Mouse (Mus musculus) G1E (cell line): ENCODE measurements around the gene Clptm1. TPM values are rescaled to one million over a fixed set of nuclear protein-coding genes. Genes with fewer than 3 reads are reported as not detected.
A peak's percentile ranks its signal among the peaks of the same experiment; 100 is the strongest.

Source experiments
- ATAC-seq: 2 replicates; pipeline ENCODE4 v1.8.0; 2016; ENCODE audit warnings: mild to moderate bottlenecking; ENCODE audit not compliant: insufficient number of reproducible peaks, poor library complexity, low FRiP score, severe bottlenecking; ENCODE audit errors: extremely low read depth
- DNase-seq: peaks from one replicate; pipeline ENCODE4 v3.0.0; 2012; ENCODE audit warnings: low spot score
- H3K27me3 ChIP-seq: 2 replicates; pipeline ENCODE4 v1.6.1; 2012; ENCODE audit warnings: mild to moderate bottlenecking, low read length, inconsistent platforms; ENCODE audit not compliant: insufficient read depth
- H3K36me3 ChIP-seq: replicated peaks from 2 replicates; pipeline ENCODE3; 2012; ENCODE audit warnings: mild to moderate bottlenecking, inconsistent platforms
- H3K4me1 ChIP-seq: 2 replicates; pipeline ENCODE4 v1.6.1; 2012; ENCODE audit warnings: low read depth, low read length, inconsistent platforms, mixed read lengths; ENCODE audit not compliant: insufficient read depth
- H3K4me3 ChIP-seq: 2 replicates; pipeline ENCODE4 v1.5.1; 2012; ENCODE audit warnings: low read depth, mild to moderate bottlenecking, inconsistent platforms, low read length, moderate library complexity, mixed read lengths
- H3K9me3 ChIP-seq: replicated peaks from 2 replicates; pipeline ENCODE4 v1.6.1; 2012; ENCODE audit warnings: inconsistent platforms
- CTCF ChIP-seq: IDR thresholded peaks from 2 replicates; pipeline ENCODE4 v1.5.1; 2012; ENCODE audit warnings: low read depth, low read length, inconsistent platforms, mixed read lengths
- GATA1 ChIP-seq: IDR thresholded peaks from 2 replicates; pipeline ENCODE4 v1.6.1; 2012; ENCODE audit warnings: borderline replicate concordance, low read length, inconsistent platforms, mixed read lengths
- GATA2 ChIP-seq: IDR thresholded peaks from 2 replicates; pipeline ENCODE4 v1.6.1; 2012; ENCODE audit warnings: low read depth, low read length, inconsistent platforms, borderline replicate concordance
- POLR2AphosphoS5 ChIP-seq: IDR thresholded peaks from 2 replicates; pipeline ENCODE4 v1.6.1; 2012; ENCODE audit warnings: low read depth, low read length, inconsistent platforms; ENCODE audit not compliant: insufficient replicate concordance
- TAL1 ChIP-seq: conservative IDR thresholded peaks from 2 replicates; pipeline ENCODE4 v1.6.1; 2012; ENCODE audit warnings: low read depth, low read length, inconsistent platforms, mixed read lengths
- polyA plus RNA-seq: library from polyadenylated mRNA; stranded (reverse); fragments of >175 nt; gene quantifications from 2 replicates; pipeline ENCODE4 v1.2.3, GENCODE M21; 2012
- total RNA-seq, 2 experiments: library from RNA; stranded (forward) in 1 of 2; stranded (reverse) in 1 of 2; fragments of 200-1000 nt in 1 of 2; fragments of >200 nt in 1 of 2; fragmentation: Nextera tagmentation in 1 of 2; gene quantifications; 2 replicates each; pipeline ENCODE4 v1.2.3; 2014 to 2017

Gene Clptm1
- total RNA-seq (2014; fragmentation: Nextera tagmentation) = 70.0 and 75.5 TPM in 2 replicates
- 26.0 and 28.6 TPM in 2 replicates for total RNA-seq (2017)
- 74.8 and 93.4 TPM in 2 replicates for polyA plus RNA-seq

DNA sequence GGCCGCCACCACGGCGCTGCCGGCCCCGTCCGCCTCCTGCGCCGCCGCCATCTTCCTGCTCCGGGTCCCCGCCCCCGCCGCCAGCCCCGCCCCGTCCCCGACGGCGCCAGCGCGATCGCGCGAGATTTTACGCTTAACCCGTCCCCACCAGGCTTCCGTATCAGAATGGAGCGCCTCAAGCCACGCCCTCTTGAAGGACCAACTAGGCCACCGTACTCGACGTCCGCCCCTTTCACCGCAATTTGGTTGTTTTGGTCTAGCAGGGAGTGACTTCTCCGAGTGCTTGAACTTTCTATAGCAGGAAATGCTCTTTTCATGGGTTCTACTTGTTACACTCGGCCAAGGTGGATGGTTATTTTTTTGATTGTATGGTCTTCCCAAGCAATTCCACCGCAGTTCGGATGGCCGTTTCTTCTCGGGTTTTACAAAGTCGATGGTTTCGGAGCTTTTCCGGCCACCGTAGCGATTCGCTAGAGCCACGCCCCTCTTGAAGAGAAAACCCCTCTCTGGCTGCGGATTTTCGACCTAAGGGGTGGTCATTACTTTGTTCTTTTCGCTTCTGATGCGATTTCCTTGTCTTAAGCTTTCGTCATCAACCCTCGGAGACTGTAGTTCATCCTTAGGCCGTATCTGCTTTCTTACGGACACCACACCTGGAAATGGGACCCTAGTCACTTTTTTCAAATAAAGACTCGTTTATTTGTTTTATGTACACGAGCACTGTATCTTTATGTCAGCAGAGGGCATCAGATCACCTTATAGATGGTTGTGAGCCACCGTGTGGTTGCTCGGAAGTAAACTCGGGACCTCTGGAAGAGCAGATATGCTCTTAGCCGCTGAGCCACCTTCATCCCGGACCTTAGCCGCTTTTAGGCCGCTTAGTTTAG, at the start of gene Clptm1:
TSS of gene Clptm1 (minus strand) at position 79 of the 887 bp plus-strand sequence.
- peak; percentile 85 for DNase-seq
- Histone ChIP-seq H3K4me3 (peak within 1 kb of the TSS; percentile 94), H3K36me3 (peaks cover 36% of the 10 kb centered on the region), H3K27me3 (peaks cover 6% of the 10 kb centered on the region), H3K9me3 (no peaks in the 10 kb centered on the region), H3K4me1 (peaks cover 52% of the 10 kb centered on the region)
- TF ChIP-seq GATA1 = no peak
- TF ChIP-seq GATA2 = no peak
- no peak for TF ChIP-seq POLR2AphosphoS5
- no peak for TF ChIP-seq TAL1
- no peak for TF ChIP-seq CTCF
- peak; percentile 73 for ATAC-seq

- H3K4me1 ChIP-seq = peaks cover 67% of the 10 kb centered on the region
These were observed 48.8 kb upstream of the Clptm1 start for GRCm38 (mm10) chr7:19713598-19713997.

GRCm38 (mm10) chr7:19713196-19713595, 48.4 kb upstream of the Clptm1 start:
- Histone ChIP-seq H3K36me3 (peaks cover 68% of the 10 kb centered on the region), H3K27me3 (no peaks in the 10 kb centered on the region), H3K4me3 (peak overlapping the region; percentile 97; the same call in 1 of the 2 replicates), H3K9me3 (no peaks in the 10 kb centered on the region), H3K4me1 (peaks cover 67% of the 10 kb centered on the region)
- ATAC-seq = no peak
- TF ChIP-seq GATA2 = no peak
- peak; percentile 53 for TF ChIP-seq CTCF
- no peak for DNase-seq

More at GRCm38 (mm10) chr7:19713598-19713997, 48.8 kb upstream of the Clptm1 start:
- peaks cover 68% of the 10 kb centered on the region for H3K36me3 ChIP-seq
- H3K27me3 ChIP-seq = no peaks in the 10 kb centered on the region
- DNase-seq (no peak), ATAC-seq (no peak)
- peak overlapping the region; percentile 97; the same call in 1 of the 2 replicates for H3K4me3 ChIP-seq
- no peak for TF ChIP-seq POLR2AphosphoS5
- no peak for TF ChIP-seq CTCF
- no peak for TF ChIP-seq TAL1
- no peak for TF ChIP-seq GATA1
- no peak for TF ChIP-seq GATA2
- no peaks in the 10 kb centered on the region for H3K9me3 ChIP-seq

DNA sequence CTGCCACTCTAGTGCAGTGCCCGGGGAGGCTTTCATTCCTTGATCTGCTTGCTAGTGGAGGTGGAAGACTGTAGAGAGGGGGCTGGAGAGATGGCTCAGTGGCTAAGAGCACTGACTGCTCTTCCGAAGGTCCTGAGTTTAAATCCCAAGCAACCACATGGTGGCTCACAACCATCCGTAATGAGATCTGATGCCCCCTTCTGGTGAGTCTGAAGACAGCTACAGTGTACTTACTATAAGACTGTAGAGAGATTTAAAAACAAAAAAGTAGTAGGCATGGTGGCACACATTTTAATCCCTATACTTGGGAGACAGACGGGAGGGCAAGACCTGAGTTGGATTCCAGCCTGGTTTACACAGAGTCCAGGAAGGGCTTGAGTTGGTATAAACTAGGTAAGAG, 47.6 kb upstream of the Clptm1 start:
- ATAC-seq (no peak), DNase-seq (no peak)
- Histone ChIP-seq H3K9me3 (no peaks in the 10 kb centered on the region), H3K36me3 (peaks cover 70% of the 10 kb centered on the region), H3K4me1 (peaks cover 64% of the 10 kb centered on the region), H3K27me3 (no peaks in the 10 kb centered on the region), H3K4me3 (no peak overlapping the region)
- TF ChIP-seq GATA1 (no peak), TAL1 (no peak), POLR2AphosphoS5 (no peak), CTCF (peak; percentile 13; the same call in 1 of the 2 replicates)

- DNase-seq = no peak
- no peak overlapping the region for H3K4me3 ChIP-seq
- H3K9me3 ChIP-seq = no peaks in the 10 kb centered on the region
- peaks cover 79% of the 10 kb centered on the region for H3K36me3 ChIP-seq
- H3K27me3 ChIP-seq = no peaks in the 10 kb centered on the region
- ATAC-seq = no peak
- H3K4me1 ChIP-seq = peaks cover 50% of the 10 kb centered on the region
- TF ChIP-seq TAL1 = no peak
- TF ChIP-seq GATA2 = no peak
- no peak for TF ChIP-seq POLR2AphosphoS5
- TF ChIP-seq GATA1 = no peak
- no peak for TF ChIP-seq CTCF
These were observed 45.8 kb upstream of the Clptm1 start for GRCm38 (mm10) chr7:19710650-19711049.

GRCm38 (mm10) chr7:19705271-19705670, 40.4 kb upstream of the Clptm1 start:
- TF ChIP-seq GATA1 (no peak), POLR2AphosphoS5 (no peak), GATA2 (no peak), TAL1 (no peak), CTCF (no peak)
- Histone ChIP-seq H3K36me3 (peaks cover 93% of the 10 kb centered on the region), H3K4me1 (peaks cover 55% of the 10 kb centered on the region), H3K27me3 (no peaks in the 10 kb centered on the region), H3K9me3 (no peaks in the 10 kb centered on the region), H3K4me3 (no peak overlapping the region)
- DNase-seq (no peak), ATAC-seq (no peak)
